Mouse (Mus musculus) liver, embryonic 11.5 days (tissue): ENCODE measurements at regions not wholly inside any gene's neighbourhood (a gene's known extent, or its start where the extent isn't known, plus 50 kb on each side); places are given as distances from the start of the nearest gene placed in this dataset.
"Not testable (repeated sequence)": the region's sequence is repeated elsewhere in the genome, so short reads cannot be mapped to it uniquely, and the experiment has no call there.

Experiments
- ATAC-seq: fragments of 200-750 bp; cut with Nextera tagmentation; replicated peaks from 2 replicates; pipeline ENCODE4 v1.8.0; 2017; ENCODE audit warnings: moderate number of reproducible peaks, mild to moderate bottlenecking, moderate TSS enrichment, moderate library complexity; ENCODE audit not compliant: low FRiP score
- DNase-seq: peaks from one replicate; pipeline ENCODE4 v3.0.0-alpha.2; 2017; ENCODE audit warnings: low spot score
- H3K27ac ChIP-seq: fragments of 300-500 bp; sonication (generic); 2 replicates; pipeline ENCODE4 v1.5.1; 2014; ENCODE audit warnings: mild to moderate bottlenecking, low read depth, low read length, control low read depth
- H3K27me3 ChIP-seq: fragments of 300-500 bp; sonication (generic); replicated peaks from 2 replicates; pipeline ENCODE4 v1.6.1; 2014; ENCODE audit warnings: low read length, mixed read lengths; ENCODE audit not compliant: control insufficient read depth, insufficient read depth
- H3K36me3 ChIP-seq: fragments of 300-500 bp; sonication (generic); 2 replicates; pipeline ENCODE4 v1.6.1; 2014; ENCODE audit warnings: mild to moderate bottlenecking, low read length, moderate library complexity, mixed read lengths; ENCODE audit not compliant: control insufficient read depth, insufficient read depth
- H3K4me1 ChIP-seq: fragments of 300-500 bp; sonication (generic); replicated peaks from 2 replicates; pipeline ENCODE4 v1.6.1; 2014; ENCODE audit warnings: low read length, mixed read lengths; ENCODE audit not compliant: control insufficient read depth, insufficient read depth
- H3K4me2 ChIP-seq: fragments of 300-500 bp; sonication (generic); 2 replicates; pipeline ENCODE4 v1.6.1; 2014; ENCODE audit warnings: mild to moderate bottlenecking, control low read depth, moderate library complexity
- H3K4me3 ChIP-seq: fragments of 300-500 bp; sonication (generic); 2 replicates; pipeline ENCODE4 v1.5.1; 2014; ENCODE audit warnings: low read depth, low read length, control low read depth
- H3K9ac ChIP-seq: fragments of 300-500 bp; sonication (generic); 2 replicates; pipeline ENCODE4 v1.6.1; 2014; ENCODE audit warnings: low read depth, low read length, control low read depth
- H3K9me3 ChIP-seq: fragments of 300-500 bp; sonication (generic); 2 replicates; pipeline ENCODE4 v1.6.1; 2016; ENCODE audit warnings: low read length, inconsistent platforms, mixed read lengths; ENCODE audit not compliant: control insufficient read depth
- WGBS: fragments of 180-500 bp; shearing (Covaris S2); extraction: QIAGEN DNeasy Blood & Tissue Kit; methylation state at CpG from one replicate; pipeline ENCODE4 v1.1.7; 2014; 5-methylcytosine and 5-hydroxymethylcytosine counted together

DNA sequence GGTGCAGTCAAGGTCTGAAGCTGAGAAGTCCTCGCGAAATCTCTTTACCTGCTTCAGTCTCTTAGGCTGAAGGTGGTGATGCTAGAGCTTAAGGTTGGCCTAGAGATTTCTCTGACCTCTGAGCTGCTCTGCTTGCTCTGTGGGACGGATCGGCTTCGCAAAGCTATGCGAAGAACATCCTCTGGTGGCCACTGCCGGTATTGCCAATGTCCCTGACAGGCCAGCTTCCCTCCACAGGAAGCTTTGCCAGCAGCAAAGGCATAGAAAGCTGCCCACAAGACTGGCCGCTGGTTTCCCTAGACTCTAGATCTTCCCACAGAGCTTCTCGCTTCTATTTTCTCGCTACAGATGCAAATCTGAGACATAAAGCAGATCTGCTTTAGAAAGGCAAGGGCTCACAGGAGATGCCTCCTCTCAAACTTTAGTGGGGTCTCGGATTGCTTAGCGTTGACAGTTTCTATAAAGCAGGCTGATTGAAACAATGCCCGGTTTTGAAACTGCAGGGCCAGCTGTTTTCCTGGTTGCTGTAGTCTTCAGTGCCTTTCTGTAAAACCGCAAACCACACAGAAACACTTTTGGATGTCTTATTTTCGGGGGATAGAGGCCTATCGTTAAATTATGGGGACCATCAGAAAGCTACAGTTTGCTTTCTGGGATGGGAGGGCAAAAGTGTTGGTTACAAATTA lies 153.7 kb downstream of the Car8 start:
- DNase-seq: peak; percentile 58
- no peaks in the 10 kb centered on the region for H3K4me1 ChIP-seq
- WGBS: 28% methylated on average over 16 of the region's 16 CpGs
- no peaks in the 10 kb centered on the region for H3K9me3 ChIP-seq
- no peaks in the 10 kb centered on the region for H3K36me3 ChIP-seq
- no peak overlapping the region for H3K4me3 ChIP-seq
- ATAC-seq: 0 out of 2 replicates have a peak, but pooled peaks have one; percentile 43
- no peak overlapping the region for H3K27ac ChIP-seq
- H3K27me3 ChIP-seq: no peaks in the 10 kb centered on the region
- H3K4me2 ChIP-seq: no peak overlapping the region
- no peak overlapping the region for H3K9ac ChIP-seq

DNA sequence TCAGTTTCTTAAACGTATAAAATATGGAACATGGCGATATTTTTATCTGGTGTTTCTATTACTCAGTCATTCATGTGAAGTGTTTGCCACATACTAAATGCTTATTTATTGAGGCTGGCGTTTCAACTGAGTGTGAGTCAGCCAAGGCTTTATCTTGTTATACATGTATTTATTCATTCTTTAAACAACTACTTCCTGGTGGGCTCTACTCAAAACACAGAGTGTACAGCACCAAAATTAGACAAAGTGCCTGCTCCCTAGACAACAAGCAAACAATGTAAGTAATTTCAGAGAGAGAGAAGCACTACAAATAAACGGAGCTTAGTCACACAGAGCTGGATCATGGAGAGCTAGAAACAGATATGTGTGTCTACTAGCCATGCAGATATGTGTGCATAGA lies 159.5 kb downstream of the Car8 start:
- Histone ChIP-seq H3K27me3 (no peaks in the 10 kb centered on the region), H3K36me3 (no peaks in the 10 kb centered on the region), H3K4me2 (no peak overlapping the region), H3K4me3 (no peak overlapping the region), H3K27ac (no peak overlapping the region), H3K9ac (no peak overlapping the region), H3K9me3 (no peaks in the 10 kb centered on the region), H3K4me1 (no peaks in the 10 kb centered on the region)
- ATAC-seq (no peak), DNase-seq (no peak)
- WGBS: 68% methylated on average over 4 of the region's 4 CpGs

DNA sequence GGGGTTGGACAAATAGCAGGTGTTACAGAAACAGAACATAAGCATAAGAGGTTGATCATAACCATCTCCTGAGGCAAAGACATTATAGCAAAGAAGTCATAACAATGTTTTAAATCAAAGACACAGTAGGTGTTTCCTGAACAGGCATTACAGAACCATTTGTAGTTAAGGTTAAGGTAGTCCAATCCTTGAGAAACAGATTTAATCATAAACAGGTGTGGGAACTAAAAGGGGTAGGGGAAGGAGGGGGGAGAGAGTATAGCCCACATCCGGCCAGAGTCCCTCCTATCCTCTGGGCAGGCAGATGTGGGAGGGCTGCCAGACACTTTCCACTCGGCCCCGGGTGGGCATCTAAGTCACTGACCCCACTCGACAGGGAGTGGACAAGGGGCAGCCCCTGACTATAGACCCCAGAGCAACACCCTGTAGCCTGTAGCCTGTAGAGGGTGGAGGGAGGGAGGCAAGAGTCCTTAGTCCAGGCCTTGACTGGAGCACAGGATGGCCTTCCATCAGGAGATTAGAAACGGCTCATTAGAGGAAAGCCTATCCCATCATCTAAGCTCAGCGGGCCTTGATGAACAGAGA lies 165.8 kb downstream of the Car8 start:
- ATAC-seq (no peak), DNase-seq (no peak)
- Histone ChIP-seq H3K4me3 (no peak overlapping the region), H3K4me2 (no peak overlapping the region), H3K9me3 (no peaks in the 10 kb centered on the region), H3K27ac (no peak overlapping the region), H3K36me3 (no peaks in the 10 kb centered on the region), H3K27me3 (no peaks in the 10 kb centered on the region), H3K9ac (no peak overlapping the region), H3K4me1 (no peaks in the 10 kb centered on the region)
- 75% methylated on average over 6 of the region's 6 CpGs for whole genome bisulfite sequencing

DNA sequence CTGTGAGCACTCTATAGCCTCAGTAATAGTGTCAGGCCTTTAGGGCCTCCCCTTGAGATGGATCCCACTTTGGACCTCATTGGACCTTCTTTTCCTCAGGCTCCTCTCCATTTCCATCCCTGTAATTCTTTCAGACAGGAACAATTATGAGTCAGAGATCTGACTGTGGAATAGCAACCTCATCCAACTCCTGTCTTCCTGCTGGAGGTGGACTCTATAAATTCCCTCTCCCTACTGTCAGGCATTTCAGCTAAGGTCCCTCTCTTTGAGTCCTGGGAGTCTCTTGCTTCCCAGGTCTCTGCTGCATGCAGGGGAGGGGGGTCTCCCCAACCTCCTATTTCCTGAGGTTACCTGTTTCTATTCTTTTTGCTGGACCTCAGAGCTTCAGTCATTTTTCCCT lies 168.1 kb downstream of the Car8 start:
- H3K27ac ChIP-seq, H3K9ac ChIP-seq, H3K36me3 ChIP-seq, H3K27me3 ChIP-seq, H3K4me1 ChIP-seq, H3K4me2 ChIP-seq, H3K9me3 ChIP-seq, DNase-seq, H3K4me3 ChIP-seq, ATAC-seq: not testable (repeated sequence)

DNA sequence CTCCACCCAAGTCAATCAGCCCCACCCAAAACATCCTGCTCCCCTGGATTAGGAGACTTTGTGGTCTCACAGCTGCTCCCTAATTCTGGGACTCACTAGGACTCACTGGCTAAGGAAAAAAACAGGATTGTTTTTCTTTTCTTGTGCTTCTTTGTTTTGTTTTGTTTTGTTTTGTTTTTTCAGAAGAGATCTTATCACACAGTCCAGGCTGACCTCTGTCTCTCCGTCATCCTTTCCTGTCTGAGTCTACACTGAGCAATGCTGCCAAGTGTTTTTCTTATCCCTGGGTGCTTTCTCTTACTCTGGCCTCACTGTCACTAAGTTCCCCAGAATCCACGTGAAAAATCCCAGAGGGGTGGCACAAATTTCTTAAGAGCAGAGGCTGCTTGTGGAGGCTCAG lies 170.8 kb downstream of the Car8 start:
- 33% methylated on average over 2 of the region's 2 CpGs for WGBS
- no peak for DNase-seq
- H3K4me1 ChIP-seq: no peaks in the 10 kb centered on the region
- H3K9ac ChIP-seq: no peak overlapping the region
- H3K4me3 ChIP-seq: no peak overlapping the region
- no peak overlapping the region for H3K4me2 ChIP-seq
- no peaks in the 10 kb centered on the region for H3K36me3 ChIP-seq
- no peak overlapping the region for H3K27ac ChIP-seq
- no peak for ATAC-seq
- no peaks in the 10 kb centered on the region for H3K9me3 ChIP-seq
- H3K27me3 ChIP-seq: no peaks in the 10 kb centered on the region

DNA sequence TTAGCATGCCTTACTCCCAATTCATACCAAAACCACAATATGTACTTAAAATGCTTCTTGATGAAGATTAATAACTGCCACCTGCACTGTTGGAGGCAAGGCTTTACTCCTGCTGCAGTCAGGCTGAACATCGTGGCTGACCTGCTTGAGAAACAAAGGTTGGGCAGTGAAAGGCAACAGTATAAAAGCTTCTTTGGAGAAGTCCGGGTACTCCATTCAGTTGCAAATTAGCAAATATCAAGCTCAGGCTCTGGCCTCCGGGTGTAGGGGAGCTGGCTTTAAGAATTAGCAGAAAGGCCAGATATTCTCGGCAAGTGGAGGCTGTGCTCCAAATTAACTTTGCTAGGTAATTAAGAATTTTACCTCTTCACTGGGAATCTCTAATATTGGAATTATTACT lies 197.1 kb downstream of the Car8 start:
- H3K27ac ChIP-seq: no peak overlapping the region
- no peak overlapping the region for H3K9ac ChIP-seq
- H3K4me3 ChIP-seq: no peak overlapping the region
- DNase-seq: no peak
- 79% methylated on average over 4 of the region's 4 CpGs for WGBS
- no peaks in the 10 kb centered on the region for H3K9me3 ChIP-seq
- H3K4me2 ChIP-seq: no peak overlapping the region
- no peaks in the 10 kb centered on the region for H3K27me3 ChIP-seq
- no peaks in the 10 kb centered on the region for H3K36me3 ChIP-seq
- ATAC-seq: no peak
- H3K4me1 ChIP-seq: no peaks in the 10 kb centered on the region

DNA sequence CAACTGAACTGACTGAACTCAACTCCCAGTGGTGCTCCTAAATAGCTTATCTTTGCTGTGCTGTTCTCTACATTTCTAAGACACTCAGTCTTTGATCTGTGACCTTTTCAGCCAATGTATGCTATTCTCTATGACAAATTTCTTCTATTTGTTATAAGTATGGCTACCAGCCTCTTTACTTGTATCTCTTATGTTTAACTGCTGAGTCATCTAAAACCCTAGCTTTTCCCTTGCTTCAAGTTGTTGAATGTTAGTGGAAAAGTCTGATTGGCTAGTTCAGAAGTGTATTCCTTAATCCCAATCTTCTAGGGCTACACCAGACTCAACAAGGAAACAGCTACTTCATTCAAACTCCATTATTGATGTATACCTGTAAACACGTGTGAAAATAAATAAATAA lies 201.0 kb downstream of the Car8 start:
- Histone ChIP-seq H3K4me2 (no peak overlapping the region), H3K36me3 (no peaks in the 10 kb centered on the region), H3K27ac (no peak overlapping the region), H3K9ac (no peak overlapping the region), H3K4me3 (no peak overlapping the region), H3K27me3 (no peaks in the 10 kb centered on the region), H3K9me3 (no peaks in the 10 kb centered on the region), H3K4me1 (no peaks in the 10 kb centered on the region)
- no peak for DNase-seq
- 85% methylated on average over 1 of the region's 1 CpGs for WGBS
- ATAC-seq: no peak

DNA sequence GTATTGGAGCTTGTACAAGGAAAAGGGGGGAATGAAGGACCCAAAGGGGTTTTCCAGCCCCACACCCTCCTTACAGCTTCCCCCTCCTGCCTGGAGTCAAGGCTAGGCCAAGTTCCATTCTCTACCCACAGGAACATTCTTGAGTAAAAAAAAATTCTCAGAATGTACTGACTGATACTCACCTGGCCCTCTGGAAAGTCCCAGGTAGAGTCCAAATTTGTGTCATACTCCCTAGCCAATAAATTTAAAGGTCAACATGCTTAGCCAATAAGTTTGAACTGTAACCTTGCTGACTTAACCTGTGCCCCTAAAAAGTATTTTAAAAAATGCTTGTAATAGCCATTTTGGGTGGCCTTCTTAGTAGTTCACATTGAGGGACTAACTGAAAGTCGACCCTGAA lies 205.4 kb downstream of the Car8 start:
- H3K27me3 ChIP-seq: not testable (repeated sequence)

DNA sequence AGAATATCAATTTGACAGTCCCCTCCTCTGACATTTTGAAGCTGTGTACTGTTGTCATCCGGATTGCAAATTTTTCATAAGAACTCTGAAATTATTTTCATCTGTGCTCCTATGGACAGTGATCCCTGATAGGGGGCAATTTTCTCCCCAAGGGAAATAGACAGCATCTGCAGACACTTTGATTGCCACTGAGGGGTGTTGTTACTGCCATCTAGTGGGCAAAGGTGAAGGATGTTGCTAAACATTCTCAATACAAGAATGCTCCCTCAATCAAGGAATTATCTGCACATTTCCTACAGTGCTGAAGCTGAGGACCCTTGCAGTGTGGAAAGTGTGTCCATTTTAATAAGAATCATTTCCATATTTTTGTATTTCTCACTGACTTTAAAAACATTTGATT lies 233.7 kb downstream of the Car8 start:
- no peak for DNase-seq
- Histone ChIP-seq H3K4me3 (no peak overlapping the region), H3K9me3 (no peaks in the 10 kb centered on the region), H3K36me3 (no peaks in the 10 kb centered on the region), H3K4me2 (no peak overlapping the region), H3K27me3 (no peaks in the 10 kb centered on the region), H3K27ac (no peak overlapping the region), H3K9ac (no peak overlapping the region), H3K4me1 (no peaks in the 10 kb centered on the region)
- WGBS: 23% methylated on average over 1 of the region's 1 CpGs
- ATAC-seq: no peak

More for the DNA sequence above, 205.4 kb downstream of the Car8 start:
- not testable (repeated sequence) for H3K9ac ChIP-seq, H3K4me1 ChIP-seq, H3K27ac ChIP-seq, H3K36me3 ChIP-seq, H3K4me2 ChIP-seq, DNase-seq, H3K4me3 ChIP-seq, H3K9me3 ChIP-seq, ATAC-seq
- WGBS: 70% methylated on average over 1 of the region's 1 CpGs
